Mouse (Mus musculus) R1 (cell line): ENCODE measurements at regions not wholly inside any gene's neighbourhood (a gene's known extent, or its start where the extent isn't known, plus 50 kb on each side); places are given as distances from the start of the nearest gene placed in this dataset.

ENCODE experiments used
- DNase-seq: peaks from one replicate; pipeline ENCODE4 v3.0.0-alpha.2; 2018; ENCODE audit warnings: low read depth, low spot score

GRCm38 (mm10) chr19:52878812-52879502 lies 161.1 kb downstream of the Xpnpep1 start:
- no peak for DNase-seq

- DNase-seq, result no peak
Observed at GRCm38 (mm10) chr19:52866635-52867034, 173.4 kb downstream of the Xpnpep1 start.

- DNase-seq, result no peak
Observed at GRCm38 (mm10) chr19:52861576-52861975, 178.4 kb downstream of the Xpnpep1 start.

DNA sequence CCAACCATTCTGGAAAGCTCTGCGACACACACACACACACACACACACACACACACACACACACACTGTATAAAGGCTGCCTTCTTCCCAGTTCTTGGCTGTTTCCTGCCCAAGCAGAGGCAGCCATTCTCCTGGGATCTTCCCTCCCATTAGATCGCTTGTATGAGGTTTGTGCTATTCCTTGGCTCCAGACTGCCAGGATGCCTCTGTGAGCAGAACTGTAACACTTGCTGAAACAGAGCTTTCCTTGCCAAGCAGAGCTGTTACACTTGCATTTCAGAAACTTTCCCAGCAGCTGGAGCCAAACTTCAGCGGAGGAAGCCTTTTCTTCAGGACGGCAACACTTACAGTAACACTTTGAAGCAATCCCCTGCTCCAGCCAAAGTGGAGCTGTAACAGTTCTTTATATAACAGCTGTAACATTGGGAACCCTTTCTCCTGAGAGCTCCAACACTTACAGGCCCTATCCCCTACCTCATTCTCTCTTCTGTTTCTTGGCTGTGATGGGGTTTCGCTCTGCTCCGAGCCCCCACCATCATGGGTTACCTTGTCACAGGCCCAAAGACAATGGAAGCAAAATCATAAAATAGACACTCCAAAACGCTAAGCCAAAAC lies 185.8 kb downstream of the Xpnpep1 start:
- no peak for DNase-seq

DNA sequence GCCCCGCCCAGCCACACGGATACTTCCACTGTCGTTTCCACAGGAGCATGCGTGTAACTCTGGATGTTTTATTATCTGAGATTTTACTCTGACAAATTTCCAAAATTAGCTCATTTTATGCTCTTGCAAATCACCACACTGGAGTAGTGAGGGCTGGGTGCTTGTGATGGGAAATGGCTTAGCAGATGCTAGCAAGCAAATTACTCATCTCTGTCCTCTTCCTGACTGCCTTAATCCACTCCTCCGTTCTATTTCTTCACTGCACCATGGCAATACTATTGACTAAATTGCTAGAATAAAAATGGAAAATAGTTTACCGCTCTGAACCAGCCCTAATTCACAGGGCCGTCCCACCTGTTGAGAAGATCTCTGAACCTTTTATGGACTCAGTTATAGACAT lies 223.8 kb downstream of the Xpnpep1 start:
- no peak for DNase-seq

DNA sequence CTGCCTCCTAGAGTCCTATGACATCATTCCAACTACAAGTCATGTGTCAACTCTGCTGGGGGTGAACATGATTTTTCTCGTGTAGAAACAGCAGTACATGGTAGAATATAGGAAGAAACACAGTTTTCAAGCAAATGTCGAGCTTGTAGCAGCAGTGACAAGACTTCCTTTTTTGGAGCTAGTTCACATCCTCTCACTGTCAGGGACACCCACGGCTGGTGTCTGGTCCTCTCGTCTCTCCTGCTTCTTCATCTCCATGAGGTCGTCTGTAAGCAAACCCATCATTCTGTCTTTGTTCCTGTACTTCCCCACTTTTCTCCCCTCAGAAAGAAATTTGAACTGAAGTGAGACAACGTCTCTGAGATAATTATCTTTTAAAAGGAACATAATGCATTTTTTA lies 228.0 kb downstream of the Xpnpep1 start:
- no peak for DNase-seq

DNA sequence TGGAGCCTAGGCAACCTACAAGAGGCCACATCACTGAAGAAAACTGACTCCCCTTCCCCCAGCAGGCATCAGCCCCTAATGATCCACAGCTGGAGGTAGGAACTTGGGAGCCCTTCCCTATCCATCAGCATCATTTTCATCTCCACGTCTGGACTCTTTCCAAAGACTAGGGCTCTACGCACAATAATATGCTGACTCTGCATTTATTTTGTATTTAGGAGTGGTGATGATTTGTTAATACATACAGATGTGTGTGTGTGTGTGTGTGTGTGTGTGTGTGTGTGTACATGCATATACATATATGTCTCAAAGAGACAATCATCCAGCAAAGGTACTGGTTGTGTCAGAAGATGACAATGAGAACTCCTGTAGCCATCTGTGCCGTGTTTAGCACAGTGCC lies 251.2 kb downstream of the Xpnpep1 start:
- no peak for DNase-seq

GRCm38 (mm10) chr19:52768761-52769388 lies 271.1 kb downstream of the Xpnpep1 start:
- no peak for DNase-seq

DNA sequence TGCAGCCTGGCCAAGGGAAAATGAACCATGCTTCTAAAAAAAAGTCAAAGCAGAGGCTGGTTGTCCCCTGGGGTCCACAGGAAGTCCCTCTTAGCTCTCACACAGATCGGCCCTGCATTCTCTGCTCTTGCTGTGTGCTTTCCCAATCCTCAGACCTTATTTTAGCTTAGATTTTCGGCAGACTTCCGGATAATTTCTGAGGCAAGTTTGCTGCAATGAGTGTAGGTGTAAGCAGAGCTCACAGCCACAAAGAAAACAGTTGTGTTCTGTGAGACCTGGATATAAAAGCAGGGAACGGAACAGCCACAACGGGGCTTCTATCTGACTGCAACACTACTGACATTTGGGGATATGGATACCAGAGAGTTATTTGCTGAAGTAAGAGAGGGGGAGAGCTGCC lies 271.9 kb downstream of the Xpnpep1 start:
- DNase-seq, result no peak

DNA sequence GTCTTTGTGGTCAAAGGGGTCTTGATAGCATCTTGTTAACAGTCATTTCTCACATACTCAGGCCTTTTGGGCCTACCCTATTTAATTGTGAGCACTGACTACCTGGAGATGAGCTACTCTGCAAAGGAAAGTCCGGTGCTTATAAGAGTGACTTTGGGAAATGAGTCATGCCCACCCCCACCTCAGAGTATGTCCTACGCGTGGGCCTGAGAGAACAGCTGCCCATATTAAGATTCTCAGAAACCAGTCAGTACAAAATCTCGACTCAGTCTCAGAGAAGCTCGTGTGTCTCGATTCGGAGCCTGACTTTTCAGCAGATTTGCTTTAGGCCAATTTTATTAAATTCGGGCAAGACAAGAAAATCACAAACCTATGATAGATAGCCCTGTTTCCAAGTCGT lies 301.1 kb downstream of the Xpnpep1 start:
- DNase-seq, result no peak

DNA sequence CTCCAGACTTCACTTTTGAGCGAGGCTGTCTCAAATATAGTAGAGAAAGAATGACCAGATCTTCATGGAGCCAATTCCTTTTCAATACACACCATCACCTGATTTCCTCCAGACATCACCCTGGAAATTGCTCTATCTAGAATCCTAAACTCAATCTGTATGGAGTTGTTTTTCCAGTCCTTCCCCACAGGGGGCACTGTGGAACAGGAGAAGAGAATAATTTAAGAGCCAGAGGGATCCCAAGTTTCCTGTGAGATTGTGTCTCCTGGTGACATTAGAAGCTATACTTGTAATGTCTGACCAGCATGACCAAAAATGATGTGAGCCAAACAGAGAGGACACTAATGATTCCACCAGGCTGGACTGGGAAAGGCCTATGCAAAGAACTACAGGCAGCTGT lies 318.2 kb downstream of the Xpnpep1 start:
- DNase-seq, result peak; percentile 16

DNA sequence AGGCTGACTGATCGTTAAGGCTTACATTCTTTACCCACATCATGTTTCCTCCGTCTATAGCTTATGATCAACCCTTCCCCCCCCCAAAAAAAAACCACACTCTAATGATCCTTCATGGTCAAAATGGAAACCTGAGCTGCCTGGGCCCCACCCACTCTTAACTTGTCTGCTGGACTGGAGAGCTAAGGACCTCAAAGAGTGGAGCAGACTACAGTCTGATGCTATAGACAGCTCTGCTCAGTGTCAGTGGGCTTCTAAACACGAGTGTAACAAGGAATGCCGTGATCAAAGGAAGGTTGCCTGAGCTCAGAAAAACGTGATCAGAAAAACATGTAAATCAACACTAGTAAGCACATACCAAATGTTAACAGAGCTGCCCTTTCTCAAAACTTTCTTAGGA lies 324.7 kb downstream of the Xpnpep1 start:
- DNase-seq, result no peak

DNA sequence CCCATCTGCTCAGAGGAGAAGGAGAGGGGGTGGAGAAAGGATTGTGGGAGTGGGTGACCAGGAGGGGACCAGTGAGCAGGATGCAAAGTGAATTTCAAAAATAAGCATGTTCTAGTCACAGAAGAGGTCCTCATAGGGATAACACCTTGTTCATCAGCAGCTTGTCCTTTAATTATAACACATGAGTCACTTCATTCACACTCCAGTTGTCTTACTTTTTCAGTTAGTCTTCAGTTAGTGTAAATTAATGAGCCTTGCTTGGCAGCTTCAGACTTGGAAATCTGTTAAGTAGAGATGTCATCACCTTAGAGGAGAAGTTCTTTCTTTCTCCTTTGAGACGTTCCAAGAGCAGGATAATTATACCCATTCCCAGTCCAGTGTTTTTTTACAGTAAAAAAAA lies 332.3 kb downstream of the Xpnpep1 start:
- no peak for DNase-seq

DNA sequence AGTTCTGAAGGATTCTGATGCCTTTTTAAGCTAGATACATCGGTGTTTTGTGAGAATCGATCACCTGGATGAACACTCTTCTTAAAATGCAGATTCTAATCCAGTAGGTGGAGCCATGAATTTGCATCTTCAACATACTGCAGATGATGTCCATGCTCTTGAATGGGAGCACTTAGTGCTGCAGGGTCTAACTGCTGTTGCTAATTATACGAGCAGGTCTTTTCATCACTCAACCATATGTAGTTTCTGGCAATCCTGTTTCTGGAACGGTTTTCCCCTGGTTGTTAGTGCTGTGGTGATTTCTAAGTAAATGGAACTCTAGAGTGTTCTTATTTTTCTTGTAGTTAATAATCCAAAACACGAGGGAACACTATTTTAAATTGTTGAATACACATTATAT lies 379.0 kb downstream of the Xpnpep1 start:
- no peak for DNase-seq

DNA sequence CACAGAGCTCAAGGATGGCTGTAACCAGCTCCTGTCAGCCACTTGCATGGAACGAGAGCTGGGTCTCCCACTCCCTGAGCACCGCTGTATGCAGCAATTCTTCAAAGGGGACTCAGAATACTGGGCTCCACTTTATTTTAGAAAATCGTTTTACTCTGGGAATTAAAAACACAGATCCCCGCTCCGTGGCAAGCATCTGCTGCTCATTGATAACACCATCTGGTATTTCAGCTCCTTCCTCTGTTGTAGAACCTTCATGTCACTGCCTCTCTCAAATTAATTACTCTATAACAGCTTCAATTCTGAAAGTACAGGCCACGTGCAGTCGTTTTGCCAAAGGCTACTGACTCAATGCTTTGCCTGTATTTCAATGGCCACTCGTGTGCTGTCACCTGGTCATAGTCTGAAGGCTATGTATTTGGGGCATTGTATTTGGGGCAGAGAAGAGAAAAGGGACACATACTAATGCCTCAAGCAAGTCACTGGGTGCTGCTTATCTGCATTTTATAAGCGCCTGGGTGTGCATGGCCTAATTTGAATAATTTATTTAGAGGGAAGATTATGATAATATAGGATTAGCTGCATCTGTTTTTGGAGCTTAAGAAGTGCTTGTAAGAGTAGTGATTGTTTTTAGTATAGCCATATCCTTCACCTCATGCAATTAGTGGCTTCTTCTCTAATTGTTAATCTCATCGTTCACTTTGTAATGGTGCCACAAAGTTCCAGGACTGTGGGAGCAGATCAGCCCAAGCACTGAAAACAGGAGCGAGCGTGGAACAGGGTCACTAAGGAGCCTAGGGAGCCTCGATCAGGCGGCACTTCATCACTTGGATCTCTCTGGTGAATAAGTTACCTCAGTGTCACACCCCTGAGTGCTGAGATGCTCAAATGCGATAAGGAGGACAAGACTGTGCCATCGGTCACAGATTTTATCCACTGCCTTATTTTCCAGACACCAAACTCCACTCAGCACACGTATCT lies 383.3 kb downstream of the Ins1 start:
- DNase-seq, result no peak

DNA sequence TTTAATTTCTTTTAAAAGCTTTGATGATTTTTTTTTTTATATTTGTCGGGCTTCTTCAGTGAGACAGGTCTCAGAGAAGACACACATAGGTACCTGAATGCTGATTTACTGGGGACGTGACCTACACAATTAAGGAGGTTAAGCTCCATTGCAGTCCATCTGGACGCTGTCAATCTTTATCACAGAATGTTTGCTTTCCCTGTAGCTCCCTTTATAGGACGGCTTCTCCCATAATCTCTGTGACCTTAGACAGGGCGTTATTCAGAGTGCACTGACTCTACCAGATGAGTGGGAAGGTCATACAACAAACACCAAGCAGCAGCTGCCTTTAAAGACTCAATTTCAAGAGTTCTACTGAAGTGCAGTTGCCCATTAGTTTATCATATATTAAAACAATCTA lies 376.1 kb downstream of the Ins1 start:
- no peak for DNase-seq

GRCm38 (mm10) chr19:52632501-52632900 lies 368.4 kb downstream of the Ins1 start:
- no peak for DNase-seq

GRCm38 (mm10) chr19:52624310-52624709 lies 360.2 kb downstream of the Ins1 start:
- no peak for DNase-seq

GRCm38 (mm10) chr19:52623496-52623895 lies 359.4 kb downstream of the Ins1 start:
- DNase-seq, result peak; percentile 9

DNA sequence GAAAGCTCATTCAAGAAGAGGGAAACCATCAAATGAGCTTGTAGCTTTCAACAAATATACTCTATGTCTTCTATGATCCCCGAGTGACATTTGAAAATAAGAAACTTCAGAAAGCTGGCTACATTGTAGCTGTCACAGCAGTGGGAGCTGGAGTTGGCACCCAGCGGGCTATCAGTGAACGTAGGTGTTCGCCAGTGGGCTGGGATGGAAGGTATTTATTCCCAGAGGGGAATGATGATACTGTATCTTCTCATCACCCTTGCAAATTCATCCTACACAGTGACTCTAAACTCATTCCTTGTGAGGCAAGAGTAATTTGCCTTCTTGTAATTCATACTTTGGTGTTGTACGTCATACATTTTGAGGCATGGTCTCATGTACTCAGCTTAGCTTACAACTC lies 349.3 kb downstream of the Ins1 start:
- DNase-seq, result no peak

DNA sequence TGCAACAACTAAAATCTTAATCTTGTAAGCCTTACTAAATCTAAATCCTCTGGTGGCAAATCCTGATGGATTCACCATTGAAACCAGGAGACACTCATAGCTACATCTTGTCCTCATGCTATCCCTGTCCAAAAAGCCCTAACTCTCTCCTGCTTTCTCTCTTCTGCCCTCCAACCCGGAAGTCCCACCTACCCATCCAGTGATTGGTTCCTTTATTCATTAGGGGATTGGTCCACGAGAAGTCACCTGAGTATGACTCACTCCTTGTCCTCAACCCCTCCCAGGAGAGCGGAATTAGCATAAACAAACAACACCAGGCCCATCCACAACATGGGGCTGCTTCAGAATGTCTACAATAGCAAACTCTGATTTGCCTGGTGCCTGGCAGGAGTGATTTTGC lies 342.8 kb downstream of the Ins1 start:
- DNase-seq, result peak; percentile 12

- no peak for DNase-seq
Observed at GRCm38 (mm10) chr19:52600410-52600809, 336.3 kb downstream of the Ins1 start.
